Mouse (Mus musculus) bone marrow, adult 2 months (tissue): ENCODE results near the gene Kif3b.

ENCODE experiments used
- CTCF ChIP-seq: fragments of 200-500 bp; IDR thresholded peaks from 2 replicates; pipeline ENCODE4 v1.5.1; 2011; ENCODE audit warnings: low read length, control low read depth; ENCODE audit not compliant: control insufficient read depth, insufficient read depth
- POLR2A ChIP-seq: fragments of 200-500 bp; IDR thresholded peaks from 2 replicates; pipeline ENCODE4 v1.6.1; 2011; ENCODE audit warnings: low read depth, mild to moderate bottlenecking, control low read depth, low read length, borderline replicate concordance; ENCODE audit not compliant: control insufficient read depth

- TF ChIP-seq POLR2A (0 out of 2 replicates have a peak, but pooled peaks have one; percentile 28), CTCF (no peak)
Measured at GRCm38 (mm10) chr2:153290938-153291928, at the start of gene Kif3b.
